Mouse (Mus musculus): ENCODE data around the gene Lrrc75b. TPM values are rescaled to one million over a fixed set of nuclear protein-coding genes. Genes with fewer than 3 reads are reported as not detected.
A peak's percentile ranks its signal among the peaks of the same experiment; 100 is the strongest.

The Lrrc75b gene
- total RNA-seq (2021): 1 to 10 TPM; 1.5 TPM

- DNase-seq: peak; percentile 71
These were observed at the start of gene Lrrc75b for GRCm38 (mm10) chr10:75559676-75560548. TSS of gene Lrrc75b (minus strand) at chr10:75560330.

- DNase-seq: no peak
These were observed 48.8 kb upstream of the Lrrc75b start for GRCm38 (mm10) chr10:75608975-75609374.

- DNase-seq: no peak
These were observed 47.1 kb upstream of the Lrrc75b start for GRCm38 (mm10) chr10:75607253-75607652.

- DNase-seq: peak; percentile 30
These were observed 45.2 kb upstream of the Lrrc75b start for GRCm38 (mm10) chr10:75605162-75605846.

- no peak for DNase-seq
These were observed 40.1 kb upstream of the Lrrc75b start for GRCm38 (mm10) chr10:75600189-75600730.

GRCm38 (mm10) chr10:75595981-75596380, 35.9 kb upstream of the Lrrc75b start:
- peak; percentile 85 for DNase-seq

- DNase-seq: no peak
These were observed 32.5 kb upstream of the Lrrc75b start for GRCm38 (mm10) chr10:75592585-75592984.

GRCm38 (mm10) chr10:75591211-75591894, 31.2 kb upstream of the Lrrc75b start:
- DNase-seq: peak; percentile 55

- peak; percentile 27 for DNase-seq
These were observed 29.5 kb upstream of the Lrrc75b start for GRCm38 (mm10) chr10:75589651-75590050.

- peak; percentile 77 for DNase-seq
These were observed 29.0 kb upstream of the Lrrc75b start, which contains the start of gene Ggt5 for GRCm38 (mm10) chr10:75589129-75589528. TSS of gene Ggt5 (plus strand) at chr10:75589340.

- DNase-seq: peak; percentile 41
These were observed 28.2 kb upstream of the Lrrc75b start for GRCm38 (mm10) chr10:75588336-75588735.

- peak; percentile 42 for DNase-seq
These were observed 27.7 kb upstream of the Lrrc75b start for GRCm38 (mm10) chr10:75587781-75588180.

GRCm38 (mm10) chr10:75586553-75586879, 26.4 kb upstream of the Lrrc75b start:
- no peak for DNase-seq

GRCm38 (mm10) chr10:75585876-75586552, 25.9 kb upstream of the Lrrc75b start:
- peak; percentile 94 for DNase-seq

- no peak for DNase-seq
These were observed 19.0 kb upstream of the Lrrc75b start for GRCm38 (mm10) chr10:75579129-75579528.

- DNase-seq: no peak
These were observed 13.8 kb upstream of the Lrrc75b start for GRCm38 (mm10) chr10:75573965-75574364.

GRCm38 (mm10) chr10:75573181-75573580, 13.1 kb upstream of the Lrrc75b start:
- DNase-seq: no peak

- no peak for DNase-seq
These were observed 11.8 kb upstream of the Lrrc75b start for GRCm38 (mm10) chr10:75571937-75572336.

- DNase-seq: no peak
These were observed 11.0 kb upstream of the Lrrc75b start for GRCm38 (mm10) chr10:75570981-75571657.

GRCm38 (mm10) chr10:75568851-75569250, 8.7 kb upstream of the Lrrc75b start:
- DNase-seq: no peak

- DNase-seq: no peak
These were observed 8.3 kb upstream of the Lrrc75b start for GRCm38 (mm10) chr10:75568441-75568840.

GRCm38 (mm10) chr10:75568029-75568428, 7.9 kb upstream of the Lrrc75b start:
- no peak for DNase-seq

Measured in heart, postnatal 4 days (tissue).